Mouse (Mus musculus) hindbrain, embryonic 16.5 days (tissue): Measurements from ENCODE around the gene She. TPM values are rescaled to one million over a fixed set of nuclear protein-coding genes. Genes with fewer than 3 reads are reported as not detected.

Source experiments
- ATAC-seq: fragments of 200-750 bp; cut with Nextera tagmentation; 2 replicates; pipeline ENCODE4 v1.8.0; 2017; ENCODE audit warnings: moderate TSS enrichment, moderate library complexity
- H3K27ac ChIP-seq: fragments of 300-500 bp; sonication (generic); 2 replicates; pipeline ENCODE4 v1.5.1; 2014; ENCODE audit warnings: low read depth, mild to moderate bottlenecking, control low read depth, low read length, moderate library complexity
- H3K27me3 ChIP-seq: fragments of 300-500 bp; sonication (generic); replicated peaks from 2 replicates; pipeline ENCODE4 v1.6.1; 2014; ENCODE audit warnings: low read length; ENCODE audit not compliant: control insufficient read depth, insufficient read depth
- H3K36me3 ChIP-seq: fragments of 300-500 bp; sonication (generic); 2 replicates; pipeline ENCODE4 v1.6.1; 2014; ENCODE audit warnings: mild to moderate bottlenecking, low read length, moderate library complexity, mixed read lengths; ENCODE audit not compliant: control insufficient read depth, insufficient read depth
- H3K4me1 ChIP-seq: fragments of 300-500 bp; sonication (generic); 2 replicates; pipeline ENCODE4 v1.6.1; 2014; ENCODE audit warnings: low read depth, low read length; ENCODE audit not compliant: control insufficient read depth, insufficient read depth
- H3K4me2 ChIP-seq: fragments of 300-500 bp; sonication (generic); 2 replicates; pipeline ENCODE4 v1.6.1; 2014; ENCODE audit warnings: mild to moderate bottlenecking, low read length, control low read depth, moderate library complexity
- H3K4me3 ChIP-seq: fragments of 300-500 bp; sonication (generic); 2 replicates; pipeline ENCODE4 v1.5.1; 2014; ENCODE audit warnings: mild to moderate bottlenecking, low read length, control low read depth, moderate library complexity
- H3K9ac ChIP-seq: fragments of 300-500 bp; sonication (generic); 2 replicates; pipeline ENCODE4 v1.6.1; 2014; ENCODE audit warnings: low read depth, mild to moderate bottlenecking, control low read depth, low read length, moderate library complexity
- H3K9me3 ChIP-seq: fragments of 300-500 bp; sonication (generic); 2 replicates; pipeline ENCODE4 v1.6.1; 2014; ENCODE audit warnings: mild to moderate bottlenecking, low read length, moderate library complexity; ENCODE audit not compliant: control insufficient read depth
- WGBS: fragments of 180-500 bp; shearing (Covaris S2); extraction: QIAGEN DNeasy Blood & Tissue Kit; methylation state at CpG from one replicate; pipeline ENCODE4 v1.1.7; 2014; 5-methylcytosine and 5-hydroxymethylcytosine counted together
- polyA plus RNA-seq: library from polyadenylated mRNA; unstranded; fragments of >200 nt; fragmentation: Nextera tagmentation; extraction: Ambion mirVana; gene quantifications from 2 replicates; pipeline ENCODE4 v1.2.1, GENCODE M21; 2015

Gene She
- polyA plus RNA-seq, 1 experiment from 2014 or later: 1.2 TPM

DNA sequence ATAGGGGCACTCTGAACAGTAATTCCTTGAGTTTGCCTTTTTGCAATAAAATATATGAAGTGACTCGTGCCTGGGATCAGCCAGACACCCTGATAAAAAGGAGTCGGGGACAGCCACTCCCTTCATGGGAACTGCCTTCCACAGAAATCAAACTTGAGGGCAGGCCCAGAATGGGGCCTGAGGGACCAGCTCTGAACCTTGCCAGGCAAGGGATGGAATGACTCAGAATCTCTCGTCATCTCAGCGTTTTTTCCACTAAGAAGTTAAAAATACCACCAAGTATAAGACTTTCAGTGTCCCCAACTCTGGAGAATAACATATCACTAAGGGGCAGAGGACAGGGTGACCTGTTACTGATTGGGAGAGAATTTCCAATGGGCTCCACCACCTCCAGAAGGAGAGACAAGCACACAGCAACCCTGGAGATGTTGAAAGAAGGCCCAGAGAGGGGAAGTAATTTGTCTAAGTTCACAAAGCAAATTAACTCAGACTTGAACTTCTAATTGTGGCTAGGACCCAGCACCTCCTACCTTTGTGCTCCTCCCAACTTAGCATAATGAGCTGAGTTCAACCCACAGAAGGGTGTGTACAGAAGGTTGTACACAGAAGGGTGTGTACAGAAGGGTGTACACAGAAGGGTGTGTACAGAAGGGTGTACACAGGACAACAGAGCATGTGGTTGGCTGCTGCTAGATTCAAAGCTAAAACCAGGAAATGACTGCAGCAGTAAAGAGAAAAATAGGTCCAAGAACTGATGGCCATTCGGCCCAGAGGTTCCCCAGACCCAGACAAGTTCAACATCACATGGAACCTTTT, 49.1 kb downstream of the She start:
- Histone ChIP-seq H3K27ac (no peak overlapping the region), H3K4me2 (no peak overlapping the region), H3K36me3 (no peaks in the 10 kb centered on the region), H3K9me3 (no peaks in the 10 kb centered on the region), H3K4me3 (no peak overlapping the region), H3K27me3 (no peaks in the 10 kb centered on the region), H3K9ac (no peak overlapping the region), H3K4me1 (no peaks in the 10 kb centered on the region)
- WGBS: 78% methylated on average over 5 of the region's 5 CpGs
- ATAC-seq: no peak

DNA sequence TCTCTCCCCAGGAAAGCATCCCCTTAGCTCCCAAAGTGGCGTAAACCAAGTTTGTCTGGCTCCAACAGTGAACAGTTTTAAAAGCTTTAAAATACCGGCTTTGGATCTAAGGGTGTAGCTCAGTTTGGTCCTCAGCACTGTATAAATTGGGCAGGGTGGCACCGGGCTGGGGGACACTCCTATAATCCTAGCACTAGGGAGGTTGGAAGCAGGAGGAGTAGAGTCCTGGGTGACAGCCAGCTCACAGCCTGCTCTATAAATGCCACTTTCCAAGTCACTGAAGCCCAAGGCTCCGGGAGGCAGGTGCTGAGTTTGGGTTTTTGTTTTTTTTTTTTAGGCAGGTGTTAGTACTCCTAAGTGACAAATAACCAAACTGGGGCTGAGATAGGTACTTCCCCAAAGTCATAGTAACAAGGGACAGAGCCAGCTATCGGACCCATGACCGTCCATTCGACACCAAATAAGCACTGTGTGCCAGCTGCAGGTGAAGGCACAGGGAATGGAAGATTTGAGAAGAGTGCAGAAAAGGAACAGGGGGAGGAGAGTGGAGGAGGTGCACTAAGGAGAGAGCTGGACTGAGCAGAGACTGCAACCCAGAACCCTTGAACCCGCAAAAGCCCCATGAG, 51.5 kb downstream of the She start:
- no peaks in the 10 kb centered on the region for H3K36me3 ChIP-seq
- no peak overlapping the region for H3K4me3 ChIP-seq
- H3K9me3 ChIP-seq: no peaks in the 10 kb centered on the region
- no peak overlapping the region for H3K4me2 ChIP-seq
- WGBS: 81% methylated on average over 8 of the region's 8 CpGs
- no peak for ATAC-seq
- H3K9ac ChIP-seq: no peak overlapping the region
- H3K27ac ChIP-seq: no peak overlapping the region
- no peaks in the 10 kb centered on the region for H3K27me3 ChIP-seq
- no peaks in the 10 kb centered on the region for H3K4me1 ChIP-seq

DNA sequence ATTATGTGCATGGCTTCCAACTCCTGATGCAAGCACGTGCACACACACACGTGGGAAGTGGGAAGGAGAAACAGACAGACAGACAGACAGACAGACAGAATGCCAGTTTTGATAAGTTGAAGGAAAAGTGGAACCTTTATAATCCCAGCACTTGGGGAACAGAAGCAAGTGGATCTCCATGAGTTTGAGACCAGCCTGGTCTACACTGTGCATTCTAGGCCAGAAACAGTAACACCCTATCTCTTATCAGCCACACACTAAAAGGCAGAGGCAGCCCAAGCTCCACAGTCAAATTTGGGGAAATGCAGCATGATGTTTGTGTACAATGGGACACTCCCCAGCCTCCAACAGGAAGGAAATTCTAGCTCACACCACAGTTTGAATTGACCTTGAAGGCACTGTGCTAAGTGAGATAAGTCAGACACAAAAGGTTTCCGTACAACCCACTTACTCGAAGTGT, 52.4 kb downstream of the She start:
- WGBS: 87% methylated on average over 4 of the region's 4 CpGs

DNA sequence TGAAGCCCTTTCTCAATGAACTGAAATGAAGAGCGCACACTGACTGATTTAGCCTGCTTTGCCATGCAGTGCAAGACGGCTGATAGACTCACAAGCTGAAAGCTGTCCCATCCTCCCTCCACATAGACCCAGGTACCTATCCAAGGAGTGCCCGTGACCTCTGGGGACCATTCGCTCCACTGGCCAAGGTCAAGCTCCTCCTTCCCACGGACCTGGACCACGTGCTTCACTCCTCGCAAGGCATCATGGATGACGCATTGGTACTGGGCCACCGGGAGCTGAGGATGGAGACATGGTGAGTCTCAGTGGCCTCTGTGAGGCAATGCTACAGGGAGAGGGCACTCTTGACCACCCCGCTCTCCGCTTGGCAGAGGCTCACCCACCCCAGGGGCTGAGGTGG, 54.6 kb downstream of the She start:
- H3K9ac ChIP-seq: no peak overlapping the region
- H3K27me3 ChIP-seq: no peaks in the 10 kb centered on the region
- no peaks in the 10 kb centered on the region for H3K36me3 ChIP-seq
- no peak for ATAC-seq
- 93% methylated on average over 11 of the region's 11 CpGs for WGBS
- H3K9me3 ChIP-seq: no peaks in the 10 kb centered on the region
- H3K27ac ChIP-seq: no peak overlapping the region
- no peaks in the 10 kb centered on the region for H3K4me1 ChIP-seq
- H3K4me2 ChIP-seq: no peak overlapping the region
- no peak overlapping the region for H3K4me3 ChIP-seq

More for the DNA sequence above, 52.4 kb downstream of the She start:
- Histone ChIP-seq H3K4me2 (no peak overlapping the region), H3K9ac (no peak overlapping the region), H3K4me3 (no peak overlapping the region), H3K4me1 (no peaks in the 10 kb centered on the region), H3K9me3 (no peaks in the 10 kb centered on the region), H3K27ac (no peak overlapping the region), H3K27me3 (no peaks in the 10 kb centered on the region), H3K36me3 (no peaks in the 10 kb centered on the region)
- ATAC-seq: no peak

DNA sequence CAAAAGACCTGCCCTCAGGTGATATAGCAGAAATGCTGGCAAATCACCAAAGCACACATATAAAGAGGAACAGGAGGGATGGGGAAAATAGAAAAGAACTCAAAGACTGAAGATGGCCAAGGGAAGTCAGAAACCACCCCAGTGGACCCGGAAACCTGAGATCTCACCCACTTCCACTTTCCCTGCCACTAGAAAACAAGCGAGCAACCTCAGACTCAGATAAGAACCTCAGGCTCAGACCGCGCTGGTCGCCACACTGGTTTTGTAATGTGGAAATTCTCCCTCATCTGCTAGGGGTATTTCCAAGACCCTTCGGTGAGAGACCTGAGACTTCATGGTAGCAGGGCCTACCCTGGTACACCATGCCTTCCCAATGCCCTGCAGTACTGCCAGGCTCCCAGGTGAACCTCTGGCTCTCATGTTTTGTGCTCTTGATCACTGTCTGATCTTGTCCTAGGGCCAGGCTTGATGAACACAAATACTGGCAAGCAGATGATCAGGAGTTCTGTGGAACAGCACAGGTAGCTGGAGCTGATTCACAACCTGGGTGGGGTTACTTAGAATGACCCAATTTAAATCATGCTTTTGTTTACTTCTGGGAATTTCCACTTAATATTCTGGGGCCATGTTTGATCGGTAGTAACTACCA, 56.5 kb downstream of the She start:
- Histone ChIP-seq H3K4me3 (no peak overlapping the region), H3K27ac (no peak overlapping the region), H3K4me2 (no peak overlapping the region), H3K9me3 (no peaks in the 10 kb centered on the region), H3K27me3 (no peaks in the 10 kb centered on the region), H3K36me3 (no peaks in the 10 kb centered on the region), H3K9ac (no peak overlapping the region), H3K4me1 (no peaks in the 10 kb centered on the region)
- WGBS: 91% methylated on average over 7 of the region's 7 CpGs
- no peak for ATAC-seq

DNA sequence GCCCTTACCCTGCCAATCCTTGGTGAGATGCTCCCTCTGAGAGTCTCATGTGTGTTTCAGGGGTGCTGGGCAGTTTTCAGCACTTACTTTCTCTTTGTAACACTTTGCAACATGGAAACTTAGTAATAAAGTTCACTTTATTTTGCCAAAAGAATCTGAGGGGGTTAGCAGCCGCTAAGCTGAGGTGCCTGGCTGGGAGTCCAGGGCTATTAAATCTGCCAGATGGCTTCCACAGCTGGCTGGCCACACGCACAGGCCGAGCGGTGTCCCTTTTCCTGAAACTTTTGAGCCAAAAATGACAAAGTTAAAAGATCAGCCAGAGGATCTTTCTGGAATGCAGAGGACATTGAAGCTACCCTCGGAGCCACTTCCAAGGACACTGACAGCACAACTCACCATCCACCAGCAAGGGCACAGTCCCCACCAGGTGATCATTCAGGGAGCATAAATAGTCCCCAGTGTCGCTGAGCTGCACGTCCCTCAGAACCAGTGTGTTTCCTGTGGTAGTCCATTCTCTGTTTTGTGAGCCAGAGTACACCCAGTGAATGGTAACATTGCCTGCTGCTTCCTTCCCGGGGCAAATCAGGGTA, 58.8 kb downstream of the She start:
- Histone ChIP-seq H3K9me3 (no peaks in the 10 kb centered on the region), H3K27me3 (no peaks in the 10 kb centered on the region), H3K4me1 (no peaks in the 10 kb centered on the region), H3K4me2 (no peak overlapping the region), H3K9ac (no peak overlapping the region), H3K4me3 (no peak overlapping the region), H3K36me3 (no peaks in the 10 kb centered on the region), H3K27ac (no peak overlapping the region)
- no peak for ATAC-seq
- 77% methylated on average over 8 of the region's 8 CpGs for WGBS

DNA sequence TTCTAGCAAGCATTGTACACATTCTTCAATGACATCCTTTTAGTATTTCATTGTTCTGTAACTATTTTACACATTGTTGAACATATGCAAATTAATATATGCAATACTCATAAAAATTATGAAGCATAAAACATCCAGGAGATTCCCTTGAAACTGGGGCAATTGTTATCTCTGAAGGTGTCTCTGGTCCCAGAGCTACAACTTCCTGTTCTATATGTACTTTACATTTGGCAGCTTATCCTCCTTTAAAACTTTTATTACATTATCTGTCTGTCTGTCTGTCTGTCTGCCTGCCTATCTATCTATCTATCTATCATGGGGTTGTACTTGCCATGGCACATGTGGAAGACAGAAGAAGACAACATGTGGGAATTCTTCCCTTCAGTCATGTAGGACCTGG, 60.5 kb downstream of the She start:
- Histone ChIP-seq H3K4me2 (no peak overlapping the region), H3K4me3 (no peak overlapping the region), H3K27ac (no peak overlapping the region), H3K4me1 (no peaks in the 10 kb centered on the region), H3K27me3 (no peaks in the 10 kb centered on the region), H3K36me3 (no peaks in the 10 kb centered on the region), H3K9ac (no peak overlapping the region), H3K9me3 (no peaks in the 10 kb centered on the region)
- no peak for ATAC-seq

DNA sequence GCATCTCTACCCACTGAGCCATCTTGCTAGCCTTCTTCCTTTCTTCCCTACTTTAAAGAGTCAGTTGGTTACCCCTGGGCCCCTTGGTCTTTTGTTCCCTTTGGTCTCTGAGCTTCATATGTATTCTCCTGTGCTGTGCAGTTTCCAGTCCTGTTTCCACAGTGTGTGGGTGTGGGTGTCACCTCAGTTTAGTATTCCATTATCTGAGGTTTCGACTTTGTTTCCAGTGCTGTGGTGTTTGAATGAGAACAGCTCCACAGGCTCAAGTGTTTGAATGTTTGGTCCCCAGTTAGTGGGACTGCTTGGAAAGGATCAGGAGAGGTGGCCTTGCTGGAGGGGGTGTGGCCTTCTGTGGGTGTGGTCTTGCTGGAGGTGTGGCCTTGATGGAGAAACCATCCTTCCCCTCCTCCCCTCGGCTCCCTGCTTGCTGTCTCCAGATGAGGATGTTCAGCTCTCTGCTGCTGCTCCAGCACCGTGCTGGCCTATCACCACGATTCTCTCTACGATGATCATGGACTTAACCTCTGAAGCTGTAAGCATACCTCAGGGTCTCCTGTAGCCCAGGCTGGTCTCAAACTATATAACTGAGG, 61.4 kb downstream of the She start:
- Histone ChIP-seq H3K27me3 (no peaks in the 10 kb centered on the region), H3K27ac (no peak overlapping the region), H3K4me2 (no peak overlapping the region), H3K9me3 (no peaks in the 10 kb centered on the region), H3K4me3 (no peak overlapping the region), H3K9ac (no peak overlapping the region), H3K4me1 (no peaks in the 10 kb centered on the region), H3K36me3 (no peaks in the 10 kb centered on the region)
- no peak for ATAC-seq
- WGBS: 94% methylated on average over 5 of the region's 5 CpGs

DNA sequence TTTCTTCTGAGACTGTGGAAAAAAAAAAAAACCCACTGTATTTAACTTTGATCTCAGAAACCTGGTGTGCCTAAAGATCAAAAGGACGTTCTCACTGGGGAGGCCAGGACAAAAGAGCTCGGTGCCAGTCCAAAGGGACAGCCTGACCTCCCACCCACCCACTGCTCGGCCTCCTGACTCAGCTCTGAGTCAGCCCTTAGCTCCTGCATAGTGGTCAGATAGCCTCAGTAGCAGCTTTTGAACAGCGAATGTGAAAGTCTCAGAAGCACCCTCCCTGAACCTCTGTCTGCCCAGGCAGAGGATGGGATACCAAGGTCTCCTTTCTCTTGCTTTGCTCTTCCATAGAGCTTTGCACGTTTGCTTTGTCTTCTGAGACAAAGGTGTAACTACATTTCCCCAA, 65.4 kb downstream of the She start:
- 10% methylated on average over 5 of the region's 5 CpGs for WGBS
- no peaks in the 10 kb centered on the region for H3K27me3 ChIP-seq
- no peak for ATAC-seq
- no peaks in the 10 kb centered on the region for H3K9me3 ChIP-seq
- H3K36me3 ChIP-seq: no peaks in the 10 kb centered on the region
- no peak overlapping the region for H3K27ac ChIP-seq
- no peak overlapping the region for H3K4me2 ChIP-seq
- H3K4me1 ChIP-seq: no peaks in the 10 kb centered on the region
- no peak overlapping the region for H3K9ac ChIP-seq
- no peak overlapping the region for H3K4me3 ChIP-seq
